Mouse (Mus musculus) ovary, postnatal 36 days (tissue): ENCODE measurements around the gene Olfr816.
"Not testable (repeated sequence)": the region's sequence is repeated elsewhere in the genome, so short reads cannot be mapped to it uniquely, and the experiment has no call there.

Experiments used
- DNase-seq: peaks from one replicate; pipeline ENCODE4 v3.0.0; 2022; ENCODE audit warnings: low spot score, mixed read lengths

The Olfr816 gene

GRCm38 (mm10) chr10:129915497-129915896, at the start of gene Olfr816:
Gene Olfr816 (minus strand): TSS chr10:129915597.
- no peak for DNase-seq

- no peak for DNase-seq
Observed at GRCm38 (mm10) chr10:129949000-129949399, 33.6 kb upstream of the Olfr816 start, which contains the start of gene Olfr818. Gene Olfr818 (minus strand): TSS chr10:129949100.

GRCm38 (mm10) chr10:129905767-129906166, 9.6 kb downstream of the Olfr816 start, which contains the start of gene Olfr815:
Gene Olfr815 (minus strand): TSS chr10:129905867.
- not testable (repeated sequence) for DNase-seq

- DNase-seq = no peak
Observed at GRCm38 (mm10) chr10:129885934-129886333, 29.5 kb downstream of the Olfr816 start.

- DNase-seq = not testable (repeated sequence)
Observed at GRCm38 (mm10) chr10:129885496-129885895, 29.9 kb downstream of the Olfr816 start.

GRCm38 (mm10) chr10:129879751-129880150, 35.6 kb downstream of the Olfr816 start, which contains the start of gene Olfr814:
Gene Olfr814 (minus strand): TSS chr10:129879851.
- not testable (repeated sequence) for DNase-seq
